In genomic region chr13:54367758-54368157, GRCm38 (mm10) we compare ENCODE assay signal across 10 mouse cellular contexts. TPM values are rescaled to one million over a fixed set of nuclear protein-coding genes. Genes with fewer than 3 reads are reported as not detected.
DNase-seq lines count a peak whose midpoint lies in the region; ATAC-seq and TF ChIP-seq lines count a peak whose summit lies in the region.
"Had no signal": no experiment of that assay in that cellular context is flagged by ENCODE, and none has a peak within 500 bp of the region (broad histone marks: within the 10 kb centered on the region; RNA-seq: fewer than 3 reads in every experiment).

No protein-coding gene starts in this region.

- no peaks in the 10 kb centered on the region for H3K36me3 ChIP-seq in forebrain, postnatal 0 days (ENCODE audit: insufficient read depth)
- H3K36me3 ChIP-seq in forebrain, embryonic 11.5 days (ENCODE audit: control insufficient read depth, insufficient read depth, low read length): no peaks in the 10 kb centered on the region
- H3K36me3 ChIP-seq in liver, embryonic 14.5 days (replicated peaks; ENCODE audit: control insufficient read depth, insufficient read depth, low read depth): no peaks in the 10 kb centered on the region
- H3K36me3 ChIP-seq in liver, embryonic 12.5 days: no peaks in the 10 kb centered on the region
- H3K36me3 ChIP-seq: limb, embryonic 12.5 days had no signal

- DNase-seq in forebrain, postnatal 0 days: peak; percentile 44
- no peak for DNase-seq in forebrain, embryonic 11.5 days (ENCODE audit: low spot score)
- DNase-seq in liver, embryonic 14.5 days (ENCODE audit: low read depth in 3 of 3, low spot score in 3 of 3): no peak
- peak; percentile 68 to 69 for DNase-seq in B cell, adult 2 months
- DNase-seq in cerebellum, adult 9-11 months: peak; percentile 79
- no peak for DNase-seq in thymus, postnatal 25 days
- no peak for DNase-seq in thymus, postnatal 36 days
- DNase-seq: kidney, adult 8-10 months had no signal

- peak; percentile 58 for TF ChIP-seq CTCF in forebrain, postnatal 0 days (IDR thresholded peaks at IDR 0.05; ENCODE audit: low read depth)
- peak; percentile 30 for TF ChIP-seq CTCF in liver, embryonic 14.5 days (IDR thresholded peaks at IDR 0.05; ENCODE audit: low read depth)

- no peak overlapping the region for H3K4me2 ChIP-seq in forebrain, postnatal 0 days (ENCODE audit: low read depth)
- H3K4me2 ChIP-seq in forebrain, embryonic 11.5 days (ENCODE audit: low read depth, low read length, severe bottlenecking): no peak overlapping the region
- H3K4me2 ChIP-seq in liver, embryonic 14.5 days (ENCODE audit: low read depth): no peak overlapping the region
- no peak overlapping the region for H3K4me2 ChIP-seq in liver, embryonic 12.5 days
- H3K4me2 ChIP-seq: limb, embryonic 12.5 days had no signal

- TF ChIP-seq EP300 in liver, embryonic 14.5 days (IDR thresholded peaks at IDR 0.05; ENCODE audit: low read depth): no peak

- H3K27ac ChIP-seq in forebrain, postnatal 0 days (ENCODE audit: low read depth, low read length): no peak overlapping the region
- no peak overlapping the region for H3K27ac ChIP-seq in forebrain, embryonic 11.5 days (ENCODE audit: low read depth, low read length)
- no peak overlapping the region for H3K27ac ChIP-seq in liver, embryonic 14.5 days
- H3K27ac ChIP-seq in liver, embryonic 12.5 days: no peak overlapping the region
- H3K27ac ChIP-seq: limb, embryonic 12.5 days had no signal

- H3K9me3 ChIP-seq in forebrain, postnatal 0 days (ENCODE audit: low read length): no peaks in the 10 kb centered on the region
- H3K9me3 ChIP-seq in forebrain, embryonic 11.5 days (ENCODE audit: control insufficient read depth, low read length): no peaks in the 10 kb centered on the region
- H3K9me3 ChIP-seq in liver, embryonic 14.5 days (ENCODE audit: control insufficient read depth, low read length): no peaks in the 10 kb centered on the region
- H3K9me3 ChIP-seq in liver, embryonic 12.5 days (replicated peaks): no peaks in the 10 kb centered on the region
- H3K9me3 ChIP-seq: limb, embryonic 12.5 days had no signal

- no peak overlapping the region for H3K9ac ChIP-seq in forebrain, postnatal 0 days
- H3K9ac ChIP-seq in forebrain, embryonic 11.5 days (ENCODE audit: low read length): no peak overlapping the region
- H3K9ac ChIP-seq in liver, embryonic 14.5 days (replicated peaks): no peak overlapping the region
- no peak overlapping the region for H3K9ac ChIP-seq in liver, embryonic 12.5 days
- H3K9ac ChIP-seq: limb, embryonic 12.5 days had no signal

- no peak overlapping the region for H3K4me3 ChIP-seq in forebrain, postnatal 0 days (ENCODE audit: low read depth, low read length)
- no peak overlapping the region for H3K4me3 ChIP-seq in forebrain, embryonic 11.5 days (ENCODE audit: low read depth, low read length)
- no peak overlapping the region for H3K4me3 ChIP-seq in liver, embryonic 14.5 days (ENCODE audit: insufficient read depth in 1 of 2, low read depth in 2 of 2, low read length in 2 of 2)
- no peak overlapping the region for H3K4me3 ChIP-seq in liver, embryonic 12.5 days
- H3K4me3 ChIP-seq: limb, embryonic 12.5 days had no signal

- H3K27me3 ChIP-seq in forebrain, postnatal 0 days (ENCODE audit: insufficient read depth, low read length): no peaks in the 10 kb centered on the region
- peaks cover 6% of the 10 kb centered on the region; the same call in 1 of the 2 replicates for H3K27me3 ChIP-seq in forebrain, embryonic 11.5 days (ENCODE audit: control insufficient read depth, insufficient read depth, low read length)
- peaks cover 16% of the 10 kb centered on the region for H3K27me3 ChIP-seq in liver, embryonic 14.5 days (ENCODE audit: control insufficient read depth, insufficient read depth, low read length)
- peaks cover 42% of the 10 kb centered on the region for H3K27me3 ChIP-seq in liver, embryonic 12.5 days (replicated peaks)

- peaks cover 21% of the 10 kb centered on the region; the same call in 1 of the 2 replicates for H3K4me1 ChIP-seq in forebrain, postnatal 0 days (ENCODE audit: insufficient read depth)
- H3K4me1 ChIP-seq in forebrain, embryonic 11.5 days (replicated peaks; ENCODE audit: control insufficient read depth, insufficient read depth, low read length): peaks cover 9% of the 10 kb centered on the region; the same call in 1 of the 2 replicates
- no peaks in the 10 kb centered on the region for H3K4me1 ChIP-seq in liver, embryonic 14.5 days (replicated peaks; ENCODE audit: control insufficient read depth in 2 of 2, insufficient read depth in 2 of 2, low read length in 1 of 2)
- H3K4me1 ChIP-seq in liver, embryonic 12.5 days: peaks cover 11% of the 10 kb centered on the region; the same call in 1 of the 2 replicates

- 69% methylated on average over 6 of the region's 6 CpGs for WGBS in forebrain, postnatal 0 days
- 85% methylated on average over 6 of the region's 6 CpGs for WGBS in forebrain, embryonic 11.5 days
- 60% methylated on average over 6 of the region's 6 CpGs for WGBS in liver, embryonic 14.5 days (ENCODE audit: insufficient replicate concordance)
- 61% methylated on average over 6 of the region's 6 CpGs for WGBS in liver, embryonic 12.5 days (ENCODE audit: insufficient replicate concordance)

- no peak for ATAC-seq in forebrain, postnatal 0 days
- no peak for ATAC-seq in forebrain, embryonic 11.5 days (replicated peaks; ENCODE audit: low FRiP score)
- ATAC-seq in liver, embryonic 14.5 days (ENCODE audit: insufficient read depth): no peak
- no peak for ATAC-seq in liver, embryonic 12.5 days

RNA-seq across cellular contexts. Expression of gene Cplx2, which starts 3.4 kb away (rescaled TPM):
- total RNA-seq in forebrain, postnatal 0 days (2014; rRNA removed): 98.4 and 102 TPM in 2 replicates
- polyA plus RNA-seq in forebrain, postnatal 0 days (2015; fragmentation: Nextera tagmentation; extraction: Ambion mirVana): 40.0 and 49.8 TPM in 2 replicates
- polyA plus RNA-seq in forebrain, embryonic 11.5 days (2014; fragmentation: Nextera tagmentation; extraction: Ambion mirVana): 11.8 and 13.3 TPM in 2 replicates
- polyA plus RNA-seq in liver, embryonic 14.5 days (2012; rRNA removed): 0.39 and 0.49 TPM in 2 replicates
- 0.24 and 0.28 TPM in 2 replicates for polyA plus RNA-seq in liver, embryonic 14.5 days (2014; fragmentation: Nextera tagmentation; extraction: Ambion mirVana)
- 0.45 and 0.52 TPM in 2 replicates for polyA plus RNA-seq in liver, embryonic 12.5 days (2016; fragmentation: Nextera tagmentation; extraction: Ambion mirVana)

Comparison
In these comparisons a context has a peak if more than half of its experiments do, and no peak if none do; other contexts are left out.
1. DNase-seq: peak in forebrain, postnatal 0 days (single experiment), B cell, adult 2 months (2 of 2) and cerebellum, adult 9-11 months (single experiment); none in forebrain, embryonic 11.5 days (single experiment), liver, embryonic 14.5 days (0 of 3), thymus, postnatal 25 days (single experiment) and thymus, postnatal 36 days (0 of 2).